Mouse (Mus musculus) ES-Bruce4 (cell line): ENCODE data around the gene Fndc3a. TPM values are rescaled to one million over a fixed set of nuclear protein-coding genes. Genes with fewer than 3 reads are reported as not detected.

Source experiments
- H3K27ac ChIP-seq: 2 replicates; pipeline ENCODE4 v1.5.1; 2012; ENCODE audit warnings: low read length, inconsistent platforms; ENCODE audit not compliant: insufficient read depth
- H3K27me3 ChIP-seq: 2 replicates; pipeline ENCODE4 v1.6.1; 2012; ENCODE audit warnings: mild to moderate bottlenecking, low read length, inconsistent platforms; ENCODE audit not compliant: control insufficient read depth, poor library complexity, insufficient read depth, severe bottlenecking
- H3K36me3 ChIP-seq: 2 replicates; pipeline ENCODE4 v1.6.1; 2012; ENCODE audit warnings: inconsistent platforms, mild to moderate bottlenecking, low read length, moderate library complexity; ENCODE audit not compliant: control insufficient read depth, poor library complexity, insufficient read depth, severe bottlenecking
- H3K4me1 ChIP-seq: one replicate; pipeline ENCODE4 v1.8.1; 2011; ENCODE audit warnings: low read length; ENCODE audit not compliant: control insufficient read depth, insufficient read depth
- H3K4me3 ChIP-seq: 2 replicates; pipeline ENCODE4 v1.5.1; 2011; ENCODE audit warnings: low read depth, mild to moderate bottlenecking, low read length
- H3K9ac ChIP-seq: 2 replicates; pipeline ENCODE4 v1.6.1; 2012; ENCODE audit warnings: low read depth, mild to moderate bottlenecking, inconsistent platforms; ENCODE audit not compliant: poor library complexity, severe bottlenecking
- H3K9me3 ChIP-seq: replicated peaks from 2 replicates; pipeline ENCODE4 v1.6.1; 2012; ENCODE audit warnings: mild to moderate bottlenecking, low read length, inconsistent platforms; ENCODE audit not compliant: control insufficient read depth, poor library complexity, insufficient read depth, severe bottlenecking
- CTCF ChIP-seq: IDR thresholded peaks from one replicate; pipeline ENCODE4 v1.8.1; 2011; ENCODE audit warnings: low read depth, low read length
- EP300 ChIP-seq: IDR thresholded peaks from 2 replicates; pipeline ENCODE4 v1.6.1; 2011; ENCODE audit warnings: low read depth, low read length; ENCODE audit not compliant: insufficient read depth
- POLR2A ChIP-seq: IDR thresholded peaks from one replicate; pipeline ENCODE4 v1.8.1; 2011; ENCODE audit warnings: low read length; ENCODE audit not compliant: insufficient read depth
- polyA plus RNA-seq: library from polyadenylated mRNA; stranded (reverse); fragments of >200 nt; gene quantifications from 2 replicates; pipeline ENCODE4 v1.2.4, GENCODE M21; 2011; ENCODE audit warnings: low read depth; ENCODE audit not compliant: missing spikeins, insufficient read depth, insufficient read length

Gene Fndc3a
- polyA plus RNA-seq, 1 experiment: 47.4 TPM

- Histone ChIP-seq H3K4me3 (no peak overlapping the region), H3K27ac (no peak overlapping the region), H3K27me3 (no peaks in the 10 kb centered on the region), H3K36me3 (no peaks in the 10 kb centered on the region), H3K9ac (no peak overlapping the region), H3K4me1 (no peaks in the 10 kb centered on the region), H3K9me3 (no peaks in the 10 kb centered on the region)
- TF ChIP-seq EP300: no peak
- TF ChIP-seq CTCF: no peak
- no peak for TF ChIP-seq POLR2A
Measured at GRCm38 (mm10) chr14:72689525-72689924, 20.3 kb downstream of the Fndc3a start.

- TF ChIP-seq POLR2A (no peak), EP300 (no peak), CTCF (no peak)
- no peaks in the 10 kb centered on the region for H3K36me3 ChIP-seq
Measured at GRCm38 (mm10) chr14:72684857-72685370, 24.9 kb downstream of the Fndc3a start.

GRCm38 (mm10) chr14:72677247-72677646, 32.6 kb downstream of the Fndc3a start:
- Histone ChIP-seq H3K9ac (no peak overlapping the region), H3K27me3 (no peaks in the 10 kb centered on the region), H3K36me3 (no peaks in the 10 kb centered on the region), H3K9me3 (no peaks in the 10 kb centered on the region), H3K4me1 (no peaks in the 10 kb centered on the region), H3K27ac (no peak overlapping the region), H3K4me3 (no peak overlapping the region)
- TF ChIP-seq EP300: no peak
- no peak for TF ChIP-seq POLR2A
- TF ChIP-seq CTCF: no peak

More at GRCm38 (mm10) chr14:72684857-72685370, 24.9 kb downstream of the Fndc3a start:
- Histone ChIP-seq H3K27me3 (no peaks in the 10 kb centered on the region), H3K4me3 (no peak overlapping the region), H3K27ac (no peak overlapping the region), H3K4me1 (no peaks in the 10 kb centered on the region), H3K9ac (no peak overlapping the region), H3K9me3 (no peaks in the 10 kb centered on the region)

- Histone ChIP-seq H3K4me1 (no peaks in the 10 kb centered on the region), H3K27me3 (no peaks in the 10 kb centered on the region), H3K4me3 (no peak overlapping the region), H3K9me3 (no peaks in the 10 kb centered on the region), H3K9ac (no peak overlapping the region), H3K27ac (no peak overlapping the region), H3K36me3 (no peaks in the 10 kb centered on the region)
- TF ChIP-seq EP300 (no peak), POLR2A (no peak), CTCF (no peak)
Measured at GRCm38 (mm10) chr14:72671911-72672310, 37.9 kb downstream of the Fndc3a start.

GRCm38 (mm10) chr14:72670987-72671386, 38.8 kb downstream of the Fndc3a start:
- Histone ChIP-seq H3K27me3 (no peaks in the 10 kb centered on the region), H3K4me1 (no peaks in the 10 kb centered on the region), H3K4me3 (no peak overlapping the region), H3K9me3 (no peaks in the 10 kb centered on the region), H3K36me3 (no peaks in the 10 kb centered on the region), H3K27ac (no peak overlapping the region), H3K9ac (no peak overlapping the region)
- TF ChIP-seq EP300: no peak
- no peak for TF ChIP-seq CTCF
- no peak for TF ChIP-seq POLR2A

- Histone ChIP-seq H3K36me3 (no peaks in the 10 kb centered on the region; the same call in 1 of the 2 replicates), H3K27ac (no peak overlapping the region), H3K4me1 (no peaks in the 10 kb centered on the region), H3K4me3 (no peak overlapping the region), H3K9ac (no peak overlapping the region), H3K9me3 (no peaks in the 10 kb centered on the region), H3K27me3 (no peaks in the 10 kb centered on the region)
- no peak for TF ChIP-seq EP300
- no peak for TF ChIP-seq POLR2A
- no peak for TF ChIP-seq CTCF
Measured at GRCm38 (mm10) chr14:72649268-72649667, 60.5 kb downstream of the Fndc3a start.
